In genomic region chr10:14546111-14546551, GRCm38 (mm10) we compare ENCODE assay signal across 9 mouse cellular contexts. TPM values are rescaled to one million over a fixed set of nuclear protein-coding genes. Genes with fewer than 3 reads are reported as not detected.
DNase-seq lines count a peak whose midpoint lies in the region; ATAC-seq and TF ChIP-seq lines count a peak whose summit lies in the region.
"Had no signal": no experiment of that assay in that cellular context is flagged by ENCODE, and none has a peak within 500 bp of the region (broad histone marks: within the 10 kb centered on the region; RNA-seq: fewer than 3 reads in every experiment).

No protein-coding gene starts in this region.

- H3K36me3 ChIP-seq in heart, embryonic 11.5 days (ENCODE audit: control insufficient read depth, insufficient read depth, low read length), result no peaks in the 10 kb centered on the region
- no peaks in the 10 kb centered on the region for H3K36me3 ChIP-seq in hindbrain, embryonic 14.5 days (replicated peaks; ENCODE audit: control insufficient read depth, insufficient read depth)
- no peaks in the 10 kb centered on the region for H3K36me3 ChIP-seq in midbrain, embryonic 10.5 days

- H3K4me3 ChIP-seq in heart, embryonic 11.5 days (ENCODE audit: low read depth, low read length), result no peak overlapping the region
- peak overlapping the region; percentile 81; the same call in 1 of the 2 replicates for H3K4me3 ChIP-seq in hindbrain, embryonic 14.5 days (replicated peaks; ENCODE audit: low read length)
- peak overlapping the region; percentile 85 for H3K4me3 ChIP-seq in midbrain, embryonic 10.5 days
- H3K4me3 ChIP-seq in layer of hippocampus, adult 2 months, result no peak overlapping the region

- H3K4me2 ChIP-seq in heart, embryonic 11.5 days, result peak overlapping the region; percentile 97
- H3K4me2 ChIP-seq in hindbrain, embryonic 14.5 days (replicated peaks), result peak overlapping the region; percentile 100

- no peak for DNase-seq in heart, postnatal 4 days
- DNase-seq in embryo, embryonic 10 days (ENCODE audit: low spot score), result peak; percentile 32
- no peak for DNase-seq in hindbrain, embryonic 14.5 days (ENCODE audit: low spot score)
- peak; percentile 28 for DNase-seq in midbrain, embryonic 10.5 days (ENCODE audit: low spot score)
- no peak for DNase-seq in layer of hippocampus, adult 2 months (ENCODE audit: low spot score in 2 of 2)
- DNase-seq in spleen, postnatal 14 days (ENCODE audit: low spot score in 2 of 2), result no peak

- no peak for ATAC-seq in heart, embryonic 11.5 days (replicated peaks; ENCODE audit: insufficient number of reproducible peaks, low FRiP score, low TSS enrichment)
- ATAC-seq in hindbrain, embryonic 14.5 days (ENCODE audit: low FRiP score), result peak; percentile 31; the same call in 1 of the 2 replicates
- ATAC-seq in erythroblast, adult 5-6 weeks (replicated peaks; ENCODE audit: low FRiP score, poor library complexity, severe bottlenecking), result no peak

- no peaks in the 10 kb centered on the region for H3K9me3 ChIP-seq in heart, embryonic 11.5 days (replicated peaks; ENCODE audit: control insufficient read depth, low read length)
- no peaks in the 10 kb centered on the region for H3K9me3 ChIP-seq in hindbrain, embryonic 14.5 days (ENCODE audit: control insufficient read depth, low read length)
- no peaks in the 10 kb centered on the region for H3K9me3 ChIP-seq in midbrain, embryonic 10.5 days (replicated peaks)

- H3K9ac ChIP-seq in heart, embryonic 11.5 days (ENCODE audit: low read depth, low read length), result no peak overlapping the region
- H3K9ac ChIP-seq in hindbrain, embryonic 14.5 days, result no peak overlapping the region

- H3K27me3 ChIP-seq in heart, embryonic 11.5 days (ENCODE audit: control insufficient read depth, insufficient read depth, low read length), result peaks cover 9% of the 10 kb centered on the region
- H3K27me3 ChIP-seq in hindbrain, embryonic 14.5 days (ENCODE audit: control insufficient read depth, insufficient read depth, low read length), result peaks cover 26% of the 10 kb centered on the region
- H3K27me3 ChIP-seq in midbrain, embryonic 10.5 days (ENCODE audit: low read depth, poor library complexity, severe bottlenecking), result peaks cover 45% of the 10 kb centered on the region

- no peak overlapping the region for H3K27ac ChIP-seq in heart, embryonic 11.5 days (ENCODE audit: low read depth, low read length)
- no peak overlapping the region for H3K27ac ChIP-seq in hindbrain, embryonic 14.5 days
- no peak overlapping the region for H3K27ac ChIP-seq in midbrain, embryonic 10.5 days (replicated peaks)
- no peak overlapping the region for H3K27ac ChIP-seq in layer of hippocampus, adult 2 months
- H3K27ac ChIP-seq: heart, adult 2 months had no signal

- no peaks in the 10 kb centered on the region for H3K4me1 ChIP-seq in heart, embryonic 11.5 days (ENCODE audit: control insufficient read depth, insufficient read depth, low read length)
- 0 out of 2 replicates have a peak, but pooled peaks cover 8% of the 10 kb centered on the region for H3K4me1 ChIP-seq in hindbrain, embryonic 14.5 days (replicated peaks; ENCODE audit: control insufficient read depth, insufficient read depth, low read length)
- H3K4me1 ChIP-seq in midbrain, embryonic 10.5 days, result peaks cover 13% of the 10 kb centered on the region

- TF ChIP-seq CTCF in layer of hippocampus, adult 2 months (conservative IDR thresholded peaks at IDR 0.05), result no peak

- WGBS in heart, embryonic 11.5 days (ENCODE audit: insufficient replicate concordance), result 29% methylated on average over 7 of the region's 7 CpGs
- WGBS in hindbrain, embryonic 14.5 days, result 24% methylated on average over 7 of the region's 7 CpGs
- WGBS in midbrain, embryonic 10.5 days, result 31% methylated on average over 7 of the region's 7 CpGs

RNA-seq across cellular contexts. Expression of gene Adgrg6, which starts 0.7 kb away (rescaled TPM):
- polyA plus RNA-seq in heart, embryonic 11.5 days (2014; fragmentation: Nextera tagmentation; extraction: Ambion mirVana), result 23.8 and 25.9 TPM in 2 replicates
- 10 to 100 TPM in 1 of 2 experiments, 1 to 10 TPM in 1; 7.4 to 10.7 TPM for total RNA-seq in heart, postnatal 4 days (2021)
- 3.3 and 3.4 TPM in 2 replicates for polyA plus RNA-seq in hindbrain, embryonic 14.5 days (2014; fragmentation: Nextera tagmentation; extraction: Ambion mirVana)
- polyA plus RNA-seq in midbrain, embryonic 10.5 days (2016; fragmentation: Nextera tagmentation; extraction: Ambion mirVana), result 0.48 and 0.83 TPM in 2 replicates
- 1 to 10 TPM in 1 of 2 experiments, under 1 TPM in 1; 0.59 to 1.2 TPM for total RNA-seq in layer of hippocampus, adult 2 months (2021)
- total RNA-seq in erythroblast, adult 5-6 weeks (2015; ENCODE audit: low replicate concordance), result 1.3 and 1.5 TPM in 2 replicates
- total RNA-seq in erythroblast, adult 5-6 weeks (2017; ENCODE audit: low replicate concordance), result not detected in 2 replicates

Comparison
In these comparisons a context has a peak if more than half of its experiments do, and no peak if none do; other contexts are left out.
1. H3K4me3 ChIP-seq: peak in hindbrain, embryonic 14.5 days (single experiment) and midbrain, embryonic 10.5 days (single experiment); none in heart, embryonic 11.5 days (single experiment) and layer of hippocampus, adult 2 months (single experiment).
2. DNase-seq: peak in embryo, embryonic 10 days (single experiment) and midbrain, embryonic 10.5 days (single experiment); none in heart, postnatal 4 days (single experiment), hindbrain, embryonic 14.5 days (single experiment), layer of hippocampus, adult 2 months (0 of 2) and spleen, postnatal 14 days (0 of 2).